Mouse (Mus musculus): ENCODE results near the gene Polr2a. TPM values are rescaled to one million over a fixed set of nuclear protein-coding genes. Genes with fewer than 3 reads are reported as not detected.
A peak's percentile ranks its signal among the peaks of the same experiment; 100 is the strongest.
"Not testable (repeated sequence)": the region's sequence is repeated elsewhere in the genome, so short reads cannot be mapped to it uniquely, and the experiment has no call there.

The Polr2a gene
- polyA plus RNA-seq, 1 experiment from 2014 or later: 34.5 TPM

DNA sequence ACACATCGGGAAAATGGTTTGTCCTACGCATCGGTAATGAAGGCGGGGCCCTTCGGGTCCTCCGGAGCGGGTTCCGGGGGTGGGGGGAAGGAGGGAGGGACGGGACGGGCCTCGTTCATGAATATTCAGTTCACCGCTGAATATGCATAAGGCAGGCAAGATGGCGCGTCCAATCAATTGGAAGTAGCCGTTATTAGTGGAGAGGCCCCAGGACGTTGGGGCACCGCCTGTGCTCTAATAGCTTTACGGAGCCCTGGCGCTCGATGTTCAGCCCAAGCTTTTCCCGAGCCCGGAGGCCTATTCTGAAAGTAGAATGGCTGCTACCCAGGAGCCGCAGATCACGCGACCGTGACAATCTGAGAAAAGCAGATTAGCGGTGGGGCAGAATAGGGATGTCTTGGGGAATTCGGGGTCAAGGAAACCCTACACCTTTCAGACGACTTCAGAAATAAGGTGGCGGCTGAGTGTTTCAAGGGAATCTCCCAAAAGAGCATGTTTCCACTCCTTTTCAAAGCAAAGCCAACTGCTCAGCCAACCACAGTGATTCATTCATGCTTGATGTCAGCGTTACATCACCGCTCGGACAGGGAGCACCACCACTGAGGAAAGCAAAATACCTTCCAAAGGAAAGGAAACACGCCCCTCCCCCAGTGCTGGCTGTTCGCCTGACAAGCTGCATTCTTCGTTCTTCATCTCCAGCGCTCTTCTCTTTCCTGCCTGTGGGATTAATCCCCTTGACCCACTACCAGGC, 709 bp upstream of the Polr2a start:
- no peaks in the 10 kb centered on the region for H3K27me3 ChIP-seq (ENCODE audit: poor library complexity, severe bottlenecking)
- H3K9me3 ChIP-seq: no peaks in the 10 kb centered on the region
- DNase-seq (ENCODE audit: extremely low spot score, low spot score): peak; percentile 93
- H3K27ac ChIP-seq: peak overlapping the region; percentile 97
- peak overlapping the region; percentile 66 for H3K4me3 ChIP-seq
- peaks cover 12% of the 10 kb centered on the region for H3K36me3 ChIP-seq (replicated peaks)
- WGBS: under 1% methylated on average over 37 of the region's 37 CpGs
- H3K4me1 ChIP-seq: peaks cover 58% of the 10 kb centered on the region

DNA sequence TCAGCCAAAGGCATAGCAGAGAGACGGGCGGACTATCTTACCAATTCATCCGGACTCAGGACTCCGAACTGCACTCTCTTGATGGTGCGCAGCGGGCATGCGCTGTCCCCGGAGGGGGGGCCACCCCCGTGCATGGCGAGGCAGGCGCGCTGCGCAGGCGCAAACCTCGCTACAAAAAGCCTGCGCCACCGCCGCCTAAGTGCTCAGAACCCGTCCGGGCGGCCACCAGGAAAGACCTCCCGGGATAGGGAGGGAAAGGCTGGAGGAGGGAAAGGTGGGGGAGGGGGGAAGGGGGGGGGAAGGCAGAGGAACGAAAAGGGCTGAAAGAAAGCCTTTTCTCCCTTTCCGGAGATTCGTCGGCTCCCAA, 364 bp downstream of the Polr2a start:
- Histone ChIP-seq H3K4me1 (peaks cover 61% of the 10 kb centered on the region), H3K27ac (peak overlapping the region; percentile 97), H3K27me3 (ENCODE audit: poor library complexity, severe bottlenecking) (no peaks in the 10 kb centered on the region), H3K36me3 (replicated peaks) (peaks cover 13% of the 10 kb centered on the region), H3K4me3 (peak overlapping the region; percentile 66), H3K9me3 (no peaks in the 10 kb centered on the region)
- WGBS: under 1% methylated on average over 26 of the region's 26 CpGs
- peak; percentile 88 for DNase-seq (ENCODE audit: extremely low spot score, low spot score)

DNA sequence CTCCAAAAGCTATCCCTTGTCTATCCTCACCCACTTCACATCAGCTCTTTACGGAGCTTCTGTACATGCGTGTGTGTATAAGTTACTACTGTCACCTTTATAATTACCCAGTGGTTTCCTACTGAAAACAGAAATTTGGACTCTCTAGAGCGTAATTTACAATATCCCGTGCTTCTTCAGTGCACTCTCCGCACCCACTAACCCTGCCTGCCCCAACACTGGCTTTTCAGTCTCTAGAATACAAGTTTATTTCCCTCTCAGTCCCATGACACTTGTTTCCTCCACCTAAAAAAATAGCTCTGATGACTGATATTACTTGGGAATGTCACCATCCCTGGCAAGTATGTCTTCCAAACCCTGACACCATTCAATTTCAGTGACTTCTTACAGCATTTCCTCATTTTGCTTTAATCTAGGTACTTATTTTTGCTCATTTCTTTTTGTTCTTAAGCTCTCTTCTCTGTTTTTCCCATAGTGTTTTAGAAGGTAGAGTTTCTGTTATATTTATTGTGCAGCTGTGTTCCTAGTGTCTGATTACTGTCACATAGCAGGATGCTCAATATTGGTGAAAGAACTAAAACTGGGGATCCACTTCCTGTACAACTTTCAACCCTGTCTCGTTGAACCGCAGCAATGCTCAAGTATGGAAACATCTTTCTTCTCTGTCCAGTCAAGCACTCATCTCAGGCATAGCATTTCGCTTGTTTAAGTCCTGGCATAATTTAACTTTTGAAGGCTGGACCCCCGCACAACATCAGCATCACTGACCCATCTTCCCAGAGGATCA, 941 bp downstream of the Polr2a start:
- no peaks in the 10 kb centered on the region for H3K27me3 ChIP-seq (ENCODE audit: poor library complexity, severe bottlenecking)
- H3K36me3 ChIP-seq (replicated peaks): peaks cover 13% of the 10 kb centered on the region
- 47% methylated on average over 9 of the region's 9 CpGs for WGBS
- no peak for DNase-seq (ENCODE audit: extremely low spot score, low spot score)
- peak overlapping the region; percentile 66 for H3K4me3 ChIP-seq
- H3K27ac ChIP-seq: peak overlapping the region; percentile 97
- H3K9me3 ChIP-seq: no peaks in the 10 kb centered on the region
- H3K4me1 ChIP-seq: peaks cover 66% of the 10 kb centered on the region

DNA sequence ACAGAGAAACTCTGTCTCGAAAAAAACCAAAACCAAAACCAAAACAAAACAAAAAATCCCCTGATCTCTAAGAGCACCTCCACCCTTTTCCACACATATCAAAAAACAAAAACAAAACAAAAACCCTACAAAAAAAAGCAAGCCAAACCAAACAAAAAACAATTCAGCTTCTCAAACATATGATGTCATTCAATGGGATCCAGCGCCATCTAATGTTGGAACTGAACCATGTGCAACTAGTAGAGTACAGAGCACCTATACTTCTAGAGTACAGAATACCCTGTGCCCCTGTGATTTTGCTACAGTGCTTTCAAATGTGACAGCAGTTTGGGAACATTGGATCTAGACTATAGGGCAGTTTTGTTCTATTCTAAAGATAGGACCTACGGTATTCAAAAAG, 3.7 kb downstream of the Polr2a start:
- H3K27me3 ChIP-seq (ENCODE audit: poor library complexity, severe bottlenecking): no peaks in the 10 kb centered on the region
- peak overlapping the region; percentile 66; the same call in 1 of the 2 replicates for H3K4me3 ChIP-seq
- peaks cover 19% of the 10 kb centered on the region for H3K36me3 ChIP-seq (replicated peaks)
- H3K9me3 ChIP-seq: no peaks in the 10 kb centered on the region
- peaks cover 49% of the 10 kb centered on the region for H3K4me1 ChIP-seq
- DNase-seq (ENCODE audit: extremely low spot score, low spot score): no peak
- WGBS: 69% methylated on average over 3 of the region's 3 CpGs
- no peak overlapping the region for H3K27ac ChIP-seq

DNA sequence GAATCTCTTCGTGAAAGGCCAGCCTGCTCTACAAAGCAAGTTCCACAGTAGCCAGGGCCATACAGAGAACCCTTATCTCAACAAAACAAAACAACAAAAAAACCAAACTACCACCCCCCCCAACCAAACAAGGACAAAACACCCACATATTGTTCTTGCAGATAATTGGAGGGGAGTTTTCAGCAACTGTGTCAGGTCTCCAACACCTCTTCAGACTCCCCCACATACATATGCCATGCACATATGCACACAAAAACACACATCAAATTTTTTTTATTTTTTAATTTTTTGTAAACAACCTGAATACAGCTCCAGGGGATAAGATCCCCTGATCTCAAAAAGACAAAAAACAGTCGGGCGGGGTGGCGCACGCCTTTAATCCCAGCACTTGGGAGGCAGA, 4.2 kb downstream of the Polr2a start:
- Histone ChIP-seq H3K36me3 (replicated peaks) (peaks cover 23% of the 10 kb centered on the region), H3K27me3 (ENCODE audit: poor library complexity, severe bottlenecking) (no peaks in the 10 kb centered on the region), H3K27ac (no peak overlapping the region), H3K4me1 (peaks cover 44% of the 10 kb centered on the region), H3K9me3 (no peaks in the 10 kb centered on the region), H3K4me3 (no peak overlapping the region)
- DNase-seq (ENCODE audit: extremely low spot score, low spot score): no peak
- 92% methylated on average over 5 of the region's 5 CpGs for WGBS

DNA sequence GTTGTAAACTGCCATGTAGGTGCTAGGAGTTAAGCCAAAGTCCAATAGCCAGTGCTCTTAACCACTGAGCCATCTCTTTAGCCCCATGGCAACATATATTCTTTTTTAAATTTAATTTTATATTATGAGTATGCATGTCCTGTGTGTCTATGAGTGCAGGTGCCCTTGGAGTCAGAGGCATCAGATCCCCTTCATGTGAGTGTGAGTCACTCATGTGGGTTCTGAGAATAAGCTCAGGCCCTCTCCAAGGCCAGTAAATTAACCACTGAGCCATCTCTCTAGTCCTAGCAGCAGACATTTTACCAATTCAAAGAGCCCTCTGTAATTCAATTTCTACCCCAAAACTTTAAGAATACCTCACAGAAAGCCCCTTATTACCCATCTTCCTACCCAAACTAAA, 5.8 kb downstream of the Polr2a start:
- Histone ChIP-seq H3K27ac (no peak overlapping the region), H3K4me3 (no peak overlapping the region), H3K4me1 (peaks cover 43% of the 10 kb centered on the region), H3K27me3 (ENCODE audit: poor library complexity, severe bottlenecking) (no peaks in the 10 kb centered on the region), H3K36me3 (replicated peaks) (peaks cover 36% of the 10 kb centered on the region), H3K9me3 (no peaks in the 10 kb centered on the region)
- DNase-seq (ENCODE audit: extremely low spot score, low spot score): no peak

DNA sequence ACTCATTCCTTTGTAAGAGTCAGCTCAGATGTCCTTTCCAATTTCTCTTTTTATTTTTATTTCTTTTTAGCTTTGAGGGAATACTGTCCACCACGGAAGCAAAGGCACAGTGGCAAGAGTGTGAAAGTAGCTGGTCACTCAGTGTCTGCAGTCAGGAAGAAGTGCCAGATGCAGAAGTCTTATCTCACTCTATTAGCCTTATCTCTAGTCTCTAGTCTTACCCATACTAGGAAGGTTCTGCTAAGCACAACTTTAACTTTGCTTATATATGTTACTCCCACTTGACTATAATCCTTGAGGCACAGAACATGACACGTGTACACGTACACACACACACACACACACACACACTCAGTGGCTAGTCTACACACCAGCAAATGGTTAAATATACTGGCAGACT, 6.8 kb downstream of the Polr2a start:
- Histone ChIP-seq H3K27me3 (ENCODE audit: poor library complexity, severe bottlenecking) (no peaks in the 10 kb centered on the region), H3K27ac (no peak overlapping the region), H3K36me3 (replicated peaks) (peaks cover 47% of the 10 kb centered on the region), H3K4me3 (no peak overlapping the region), H3K9me3 (no peaks in the 10 kb centered on the region), H3K4me1 (peaks cover 32% of the 10 kb centered on the region)
- no peak for DNase-seq (ENCODE audit: extremely low spot score, low spot score)
- 87% methylated on average over 3 of the region's 3 CpGs for WGBS

DNA sequence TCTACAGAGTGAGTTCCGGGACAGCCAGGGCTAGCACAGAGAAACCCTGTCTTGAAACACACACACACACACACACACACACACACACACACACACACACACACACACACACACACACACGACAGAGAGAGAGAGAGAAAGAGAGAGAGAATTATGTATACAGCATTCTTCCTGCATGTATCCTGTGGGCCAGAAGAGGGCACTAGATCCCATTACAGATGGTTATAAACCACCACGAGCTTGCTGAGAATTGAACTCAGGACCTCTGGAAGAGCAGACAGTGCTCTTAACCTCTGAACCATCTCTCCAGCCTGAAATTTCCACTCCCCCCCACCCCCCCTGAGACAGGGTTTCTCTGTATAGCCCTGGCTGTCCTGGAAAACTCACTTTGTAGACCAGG, 27.0 kb downstream of the Polr2a start:
- H3K36me3 ChIP-seq (replicated peaks): peaks cover 40% of the 10 kb centered on the region
- 88% methylated on average over 2 of the region's 3 CpGs for WGBS
- not testable (repeated sequence) for H3K27ac ChIP-seq; DNase-seq (ENCODE audit: extremely low spot score, low spot score); H3K4me3 ChIP-seq; H3K9me3 ChIP-seq; H3K27me3 ChIP-seq (ENCODE audit: poor library complexity, severe bottlenecking); H3K4me1 ChIP-seq

DNA sequence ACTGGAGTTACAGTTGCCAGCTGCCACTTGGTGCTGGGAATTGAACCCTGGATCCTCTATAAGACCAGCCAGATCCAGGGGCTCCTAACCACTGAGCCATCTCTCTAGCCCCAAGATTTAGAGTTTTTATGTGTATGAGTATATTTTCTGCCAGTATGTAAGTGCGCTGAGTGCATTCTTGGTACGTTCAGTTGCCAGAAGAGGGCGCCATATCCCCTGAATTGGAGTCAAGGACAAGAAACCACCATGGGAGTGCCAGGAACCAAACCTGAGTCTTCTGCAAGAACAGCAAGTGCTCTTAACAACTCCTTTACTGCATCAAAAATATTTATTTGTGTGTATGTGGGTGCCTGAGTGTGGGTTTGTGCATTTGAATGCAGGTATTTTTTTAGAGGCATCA, 29.4 kb downstream of the Polr2a start:
- Histone ChIP-seq H3K4me3 (no peak overlapping the region), H3K4me1 (0 out of 2 replicates have a peak, but pooled peaks cover 4% of the 10 kb centered on the region), H3K27me3 (ENCODE audit: poor library complexity, severe bottlenecking) (no peaks in the 10 kb centered on the region), H3K9me3 (no peaks in the 10 kb centered on the region), H3K27ac (no peak overlapping the region), H3K36me3 (replicated peaks) (peaks cover 17% of the 10 kb centered on the region)
- peak; percentile 53 for DNase-seq (ENCODE audit: extremely low spot score, low spot score)
- WGBS: 18% methylated on average over 3 of the region's 3 CpGs

DNA sequence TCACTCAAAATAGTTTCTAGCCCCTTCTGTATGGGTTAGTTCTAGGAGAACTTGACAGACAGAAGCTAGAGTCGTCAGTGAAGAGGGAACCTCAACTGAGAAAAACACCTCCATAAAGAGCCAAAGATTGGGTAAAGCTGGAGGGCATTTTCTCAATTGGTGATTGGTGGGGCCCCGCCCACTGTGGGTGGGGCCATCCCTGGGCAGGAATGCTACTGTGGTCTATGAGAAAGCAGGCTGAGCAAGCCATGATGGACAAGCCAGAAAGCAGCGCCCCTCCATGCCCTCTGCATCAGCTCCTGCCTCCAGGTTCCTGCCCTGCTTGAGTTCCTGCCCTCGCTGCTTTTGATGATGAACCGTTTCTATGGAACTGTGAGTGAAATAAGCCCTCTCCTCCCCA, 32.5 kb downstream of the Polr2a start:
- 39% methylated on average over 5 of the region's 5 CpGs for WGBS
- no peaks in the 10 kb centered on the region for H3K36me3 ChIP-seq (replicated peaks)
- H3K4me3 ChIP-seq: no peak overlapping the region
- 0 out of 2 replicates have a peak, but pooled peaks cover 4% of the 10 kb centered on the region for H3K4me1 ChIP-seq
- no peak overlapping the region for H3K27ac ChIP-seq
- no peak for DNase-seq (ENCODE audit: extremely low spot score, low spot score)
- no peaks in the 10 kb centered on the region for H3K9me3 ChIP-seq
- H3K27me3 ChIP-seq (ENCODE audit: poor library complexity, severe bottlenecking): no peaks in the 10 kb centered on the region

DNA sequence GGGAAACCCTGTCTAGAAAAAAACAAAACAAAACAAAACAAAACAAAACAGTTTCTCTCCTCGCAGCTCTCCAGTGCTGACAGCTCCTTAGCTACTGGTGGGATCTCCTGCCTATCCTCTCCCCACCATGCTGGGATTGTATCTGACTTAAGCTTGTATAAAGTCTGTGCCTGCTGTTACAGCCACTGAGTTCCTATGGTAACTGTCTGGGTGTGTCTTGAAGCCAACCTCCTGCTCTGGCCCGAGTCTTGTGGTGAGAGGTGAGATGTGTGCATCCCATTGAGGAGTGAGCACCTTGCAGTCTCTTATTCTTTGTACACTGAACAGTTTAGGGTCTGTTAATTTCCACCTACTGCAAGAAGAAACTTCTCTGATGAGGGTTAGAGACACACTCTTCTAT, 35.4 kb downstream of the Polr2a start:
- WGBS: 56% methylated on average over 2 of the region's 2 CpGs

DNA sequence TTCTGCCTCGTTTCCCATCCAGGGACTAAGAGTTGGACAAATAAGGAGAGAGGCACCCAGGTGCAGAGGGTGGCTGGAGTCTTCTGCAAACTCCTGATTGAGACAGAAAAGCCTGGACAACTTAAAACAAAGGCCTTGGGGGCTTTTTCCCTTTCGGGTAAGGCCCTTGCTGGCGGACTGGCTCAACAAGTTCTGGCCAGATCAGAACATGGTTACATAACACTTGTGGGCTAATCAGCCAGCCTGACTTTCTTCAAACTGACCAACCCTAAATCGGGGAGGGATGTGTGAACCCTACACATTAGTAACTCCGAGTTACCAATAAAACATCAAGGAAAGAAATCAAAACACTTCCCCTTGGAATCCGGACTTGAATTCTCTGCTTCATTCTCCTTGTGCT, 37.6 kb downstream of the Polr2a start:
- no peaks in the 10 kb centered on the region for H3K27me3 ChIP-seq (ENCODE audit: poor library complexity, severe bottlenecking)
- H3K4me1 ChIP-seq: peaks cover 18% of the 10 kb centered on the region
- WGBS: 82% methylated on average over 6 of the region's 6 CpGs
- H3K27ac ChIP-seq: no peak overlapping the region
- no peak for DNase-seq (ENCODE audit: extremely low spot score, low spot score)
- no peaks in the 10 kb centered on the region for H3K9me3 ChIP-seq
- H3K4me3 ChIP-seq: no peak overlapping the region
- no peaks in the 10 kb centered on the region for H3K36me3 ChIP-seq (replicated peaks)

More for the DNA sequence above, 35.4 kb downstream of the Polr2a start:
- Histone ChIP-seq H3K36me3 (replicated peaks) (no peaks in the 10 kb centered on the region), H3K4me3 (no peak overlapping the region), H3K27ac (no peak overlapping the region), H3K27me3 (ENCODE audit: poor library complexity, severe bottlenecking) (no peaks in the 10 kb centered on the region), H3K9me3 (no peaks in the 10 kb centered on the region), H3K4me1 (peaks cover 12% of the 10 kb centered on the region)
- no peak for DNase-seq (ENCODE audit: extremely low spot score, low spot score)

DNA sequence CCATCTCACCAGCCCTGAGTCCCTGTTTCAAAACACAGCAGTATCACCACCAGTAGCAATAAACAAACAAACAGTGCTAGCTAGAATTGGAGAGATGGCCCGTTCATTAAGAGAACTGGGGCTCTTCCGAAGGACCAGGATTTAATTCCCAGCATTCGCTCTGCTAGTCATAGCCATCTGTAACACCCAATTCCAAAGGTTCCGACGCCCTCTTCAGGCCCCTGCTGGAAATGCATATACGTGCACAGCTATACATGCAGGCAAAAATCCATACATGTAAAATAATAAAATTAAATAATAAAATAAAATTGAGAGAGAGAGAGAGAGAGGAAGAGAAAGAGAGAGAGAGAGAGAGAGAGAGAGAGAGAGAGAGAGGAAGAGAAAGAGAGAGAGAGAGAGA, 39.0 kb downstream of the Polr2a start:
- Histone ChIP-seq H3K36me3 (replicated peaks) (no peaks in the 10 kb centered on the region), H3K27ac (no peak overlapping the region), H3K4me3 (no peak overlapping the region), H3K4me1 (peaks cover 30% of the 10 kb centered on the region), H3K27me3 (ENCODE audit: poor library complexity, severe bottlenecking) (no peaks in the 10 kb centered on the region), H3K9me3 (no peaks in the 10 kb centered on the region)
- 74% methylated on average over 6 of the region's 6 CpGs for WGBS
- no peak for DNase-seq (ENCODE audit: extremely low spot score, low spot score)

All from forebrain, embryonic 10.5 days (tissue).